Mouse (Mus musculus) CD4-positive, CD25-positive, alpha-beta regulatory T cell, adult 4 months (primary cell): ENCODE data around the gene Ncbp2. TPM values are rescaled to one million over a fixed set of nuclear protein-coding genes. Genes with fewer than 3 reads are reported as not detected.

Experiments used
- ATAC-seq: one replicate; pipeline ENCODE4 v1.8.0; 2017
- polyA plus RNA-seq, 2 experiments: library from polyadenylated mRNA; unstranded; fragments of 100-300 nt; shearing (Covaris generic); gene quantifications; one replicate each; pipeline ENCODE4 v1.2.1; 2017

Ncbp2 gene
- polyA plus RNA-seq = 10 to 100 TPM; 35.0 to 38.4 TPM

DNA sequence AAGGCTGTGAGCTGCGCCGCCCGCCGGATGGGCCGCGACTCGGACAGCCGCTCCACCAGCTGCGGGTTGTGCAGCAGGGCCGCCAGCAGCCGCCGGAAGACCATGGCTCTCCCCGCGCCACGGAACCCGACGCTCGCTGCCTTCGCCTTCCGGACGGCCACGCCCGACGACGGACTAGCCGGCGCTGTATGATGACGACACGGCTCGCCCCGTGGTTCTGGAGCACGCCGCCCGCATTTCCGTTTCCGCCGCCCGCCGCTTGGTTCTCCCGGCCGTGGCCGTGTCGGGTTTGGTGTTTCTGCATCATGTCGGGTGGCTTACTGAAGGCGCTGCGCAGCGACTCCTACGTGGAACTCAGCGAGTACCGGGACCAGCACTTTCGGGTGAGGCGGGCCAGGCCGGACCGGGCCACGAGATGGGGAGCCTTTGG, at the start of gene Ncbp2, which contains the start of gene 0610012G03Rik:
TSS of gene Ncbp2 (plus strand) at position 169 of the 430 bp plus-strand sequence.
TSS of gene 0610012G03Rik (minus strand) at position 150 of the 430 bp plus-strand sequence.
- ATAC-seq = peak; percentile 87

GRCm38 (mm10) chr16:31898546-31899326, 49.6 kb upstream of the Ncbp2 start:
- ATAC-seq = no peak

DNA sequence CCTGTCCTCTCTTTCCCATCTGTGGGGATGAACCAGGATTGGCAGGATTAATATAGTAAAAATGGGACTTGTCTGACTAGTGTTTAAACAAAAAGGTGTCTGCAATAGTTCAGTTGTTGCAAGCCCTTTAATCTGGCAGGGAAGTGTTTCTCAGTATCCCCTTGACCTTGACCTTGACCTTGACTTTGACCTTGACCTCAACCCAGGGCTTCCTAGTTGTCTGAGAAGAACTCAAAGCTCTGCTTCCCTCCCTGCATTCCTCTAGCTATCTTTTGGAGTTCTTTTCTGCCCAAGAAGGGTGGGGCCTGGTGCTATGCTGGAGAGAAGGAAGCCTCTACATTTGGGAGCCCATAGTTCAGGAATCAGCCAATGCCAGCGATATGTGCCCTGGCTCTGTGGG, 46.4 kb upstream of the Ncbp2 start:
- ATAC-seq = no peak

DNA sequence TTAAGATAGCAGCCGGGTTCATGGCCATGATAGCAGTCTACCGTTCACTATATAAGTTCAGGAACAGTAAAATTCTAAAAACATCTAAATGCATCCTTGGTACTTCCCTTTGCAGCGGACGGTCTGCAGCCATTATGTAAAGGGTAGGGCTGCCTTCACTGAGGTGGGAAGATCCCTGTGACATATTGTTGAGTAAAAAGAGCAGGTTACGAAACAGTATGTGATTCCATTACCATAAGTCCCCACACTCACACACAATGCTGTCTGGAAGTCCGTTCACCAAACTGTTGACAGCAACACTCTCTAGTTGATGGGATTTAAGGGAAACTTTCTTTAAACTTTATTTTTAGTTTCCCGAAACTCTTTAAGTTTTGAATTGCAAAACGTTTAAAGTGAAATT, 45.1 kb upstream of the Ncbp2 start:
- no peak for ATAC-seq

GRCm38 (mm10) chr16:31905331-31905730, 43.0 kb upstream of the Ncbp2 start:
- no peak for ATAC-seq

DNA sequence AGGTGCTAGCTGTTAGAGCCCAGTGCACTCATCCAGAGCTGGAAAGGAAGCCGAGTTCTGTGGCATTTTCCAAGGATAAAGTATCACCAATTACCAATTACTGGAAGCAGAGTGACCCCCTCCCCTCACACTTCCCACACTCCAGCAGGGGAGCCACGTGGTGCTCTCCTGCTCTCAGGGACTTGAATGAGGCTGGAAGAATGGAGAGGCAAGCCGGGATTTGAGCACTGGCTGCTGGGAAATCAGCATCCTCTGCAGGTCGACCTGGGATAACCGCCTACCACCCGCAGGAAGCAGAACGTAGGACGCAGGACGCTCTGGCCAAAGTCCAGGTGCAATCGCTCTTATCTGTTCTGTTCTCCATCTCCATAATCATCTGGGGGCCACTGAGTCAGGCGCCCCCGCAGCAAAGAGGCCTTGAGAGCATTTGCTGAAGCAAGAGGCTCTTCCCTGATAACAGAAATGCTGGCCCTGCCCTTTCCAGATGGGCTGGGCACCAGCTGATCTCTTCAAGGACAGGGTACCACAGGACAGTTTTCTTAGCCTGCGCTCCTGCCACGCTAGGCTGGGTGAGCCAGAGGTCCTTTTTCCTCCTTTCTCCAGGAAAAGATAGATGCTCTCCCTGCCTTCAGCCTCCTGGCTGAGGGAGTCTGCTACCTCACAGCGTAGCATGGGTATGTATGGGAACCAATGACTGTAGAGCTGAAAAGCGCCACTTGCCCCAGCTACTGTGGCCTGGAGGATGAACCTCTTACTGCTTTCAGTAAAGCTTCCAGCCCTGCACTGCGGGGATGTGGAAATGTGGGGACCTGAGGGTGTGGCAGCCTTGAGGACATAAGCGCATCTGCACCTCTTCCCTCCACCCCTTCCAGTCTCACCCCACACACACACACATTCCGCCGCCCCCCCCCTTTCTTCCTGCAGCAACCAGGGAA, 42.2 kb upstream of the Ncbp2 start:
- ATAC-seq = no peak

- ATAC-seq = no peak
These were observed 41.4 kb upstream of the Ncbp2 start for GRCm38 (mm10) chr16:31906896-31907295.

GRCm38 (mm10) chr16:31908959-31909358, 39.4 kb upstream of the Ncbp2 start:
- ATAC-seq = no peak

- ATAC-seq = no peak
These were observed 37.9 kb upstream of the Ncbp2 start for GRCm38 (mm10) chr16:31910281-31910847.

- ATAC-seq = no peak
These were observed 30.5 kb upstream of the Ncbp2 start for GRCm38 (mm10) chr16:31917776-31918175.

DNA sequence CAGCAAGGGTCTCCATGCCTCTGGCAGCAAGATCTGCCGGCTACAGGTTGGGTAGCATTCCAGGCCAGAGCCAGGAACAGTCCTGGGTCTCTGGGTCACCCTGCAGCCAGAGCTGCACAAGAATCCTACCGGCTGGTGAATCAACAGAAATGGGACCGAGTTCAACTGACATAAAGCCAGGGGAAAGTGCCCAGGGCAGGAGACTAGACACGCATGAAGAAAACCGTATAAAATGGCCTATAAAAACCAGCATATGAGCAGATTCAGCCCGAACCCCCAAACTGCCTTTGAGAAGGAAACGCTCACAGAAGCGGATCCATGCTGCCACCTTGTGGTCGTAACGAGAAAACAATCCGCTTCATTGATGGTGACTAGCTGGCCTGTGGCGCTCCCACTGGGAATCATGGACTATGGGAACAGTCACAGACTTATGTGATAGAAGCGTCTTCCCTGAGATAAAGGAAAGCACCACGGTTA, 30.0 kb upstream of the Ncbp2 start:
- no peak for ATAC-seq

- no peak for ATAC-seq
These were observed 23.9 kb upstream of the Ncbp2 start for GRCm38 (mm10) chr16:31924368-31924767.

- ATAC-seq = no peak
These were observed 22.2 kb upstream of the Ncbp2 start for GRCm38 (mm10) chr16:31926091-31926490.

DNA sequence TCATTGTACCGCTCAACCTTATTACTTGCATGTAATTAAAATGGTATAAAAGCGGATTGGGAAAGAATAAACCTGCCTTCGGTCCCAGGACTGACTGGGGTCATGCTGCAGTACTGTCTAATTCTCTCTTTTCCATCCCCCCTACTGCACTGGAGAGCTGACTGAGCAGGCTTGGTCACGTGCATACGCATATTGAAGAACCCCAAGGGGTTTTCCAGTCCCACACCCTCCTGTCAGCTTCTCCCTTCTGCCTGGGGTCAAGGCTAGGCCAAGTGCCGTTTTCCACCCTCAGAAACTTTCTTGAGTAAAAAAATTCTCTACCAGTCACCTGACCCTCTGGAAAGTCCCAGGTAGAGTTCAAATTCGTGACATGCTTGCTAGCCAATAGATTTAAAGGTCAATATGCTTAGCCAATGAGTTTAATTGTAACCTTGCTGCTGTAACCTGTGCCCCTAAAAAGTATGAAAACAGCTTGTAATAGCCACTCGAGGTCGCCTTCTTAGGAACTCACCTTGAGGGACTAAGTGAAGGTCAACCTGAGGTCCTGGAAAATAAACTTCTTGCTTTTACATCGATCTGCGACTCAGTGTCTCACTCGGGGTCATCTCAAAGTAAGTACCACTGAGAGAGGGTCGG, 21.6 kb upstream of the Ncbp2 start:
- ATAC-seq = peak; percentile 64

DNA sequence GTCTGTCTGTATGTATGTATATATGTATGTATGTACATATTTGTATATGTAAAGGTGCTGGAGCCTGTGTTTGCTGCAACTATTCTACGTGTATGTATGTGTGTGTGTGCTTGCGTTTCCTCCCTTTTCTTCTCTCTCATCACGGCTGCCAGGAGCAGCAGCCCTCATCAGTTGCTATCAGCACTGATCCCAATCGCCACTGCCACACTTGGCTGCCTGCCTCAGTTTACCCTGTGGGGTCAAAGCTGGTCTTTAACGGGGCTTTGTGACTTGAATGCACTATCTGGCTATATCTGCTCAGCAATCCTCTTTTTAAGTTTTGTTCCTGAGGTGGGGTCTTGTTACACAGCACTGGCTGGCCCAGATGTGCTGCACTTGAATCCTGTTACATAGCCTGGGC, 20.9 kb upstream of the Ncbp2 start:
- no peak for ATAC-seq

DNA sequence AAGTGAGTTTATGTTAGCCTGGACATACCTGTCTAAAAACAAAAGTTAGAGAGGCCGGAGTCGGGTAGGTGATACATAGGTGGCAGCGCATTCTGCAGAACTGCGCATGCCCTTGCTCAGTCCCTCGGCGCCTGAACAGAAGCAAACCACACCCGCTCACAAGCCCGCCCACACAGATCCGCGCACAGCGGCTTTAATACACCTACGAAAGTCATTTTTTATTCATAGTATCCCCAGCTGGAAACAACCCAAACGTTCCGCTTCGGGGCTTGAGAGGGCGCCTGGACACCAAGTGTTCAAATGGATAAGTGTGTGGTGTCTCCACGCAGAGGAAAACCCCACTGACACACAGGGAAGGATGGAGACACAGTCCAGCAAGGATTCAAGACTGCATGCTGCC, 17.0 kb upstream of the Ncbp2 start:
- peak; percentile 40 for ATAC-seq

GRCm38 (mm10) chr16:31932255-31932654, 16.1 kb upstream of the Ncbp2 start:
- no peak for ATAC-seq

DNA sequence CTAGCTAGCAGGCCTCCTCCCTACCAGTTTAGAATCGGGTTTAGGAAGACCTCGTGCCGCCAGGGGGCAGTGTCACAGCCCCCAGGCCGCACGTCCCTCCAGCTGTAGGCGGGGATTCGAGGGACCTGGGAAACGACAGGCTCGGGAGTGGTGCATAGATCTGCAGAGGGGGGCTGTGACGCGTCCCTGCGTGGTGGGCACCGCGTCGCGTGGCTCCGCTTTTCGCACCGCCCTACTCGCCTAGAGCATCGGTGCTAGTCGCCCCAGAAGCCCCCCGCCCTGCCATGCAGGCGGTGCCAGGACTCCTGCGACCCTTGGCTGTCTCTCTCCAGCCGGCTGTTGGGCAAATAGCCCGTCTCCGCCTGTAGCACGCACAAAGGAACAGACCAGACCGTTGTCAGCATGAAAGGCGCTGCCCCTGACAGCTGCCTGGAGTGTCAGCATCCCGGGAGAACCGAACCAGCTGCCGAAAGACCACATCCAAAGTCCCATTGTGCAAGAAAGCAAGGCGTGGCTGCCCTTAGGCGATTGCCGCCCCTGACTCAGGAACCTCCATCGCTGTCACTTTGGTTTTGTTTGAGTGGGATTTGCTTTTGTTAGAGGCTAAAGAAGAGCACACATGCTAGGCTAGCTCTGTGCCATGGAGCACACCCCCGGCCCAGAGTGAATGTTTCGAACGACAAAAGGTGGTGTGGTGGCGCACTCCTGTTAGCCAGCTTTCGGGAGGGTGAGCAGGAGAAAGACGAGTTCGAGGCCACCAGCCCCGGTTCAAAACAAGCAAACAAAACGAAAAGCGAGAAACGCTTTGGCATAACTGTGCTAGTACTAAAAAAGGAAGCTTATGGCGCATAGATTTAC, 15.2 kb upstream of the Ncbp2 start:
- ATAC-seq = peak; percentile 63

DNA sequence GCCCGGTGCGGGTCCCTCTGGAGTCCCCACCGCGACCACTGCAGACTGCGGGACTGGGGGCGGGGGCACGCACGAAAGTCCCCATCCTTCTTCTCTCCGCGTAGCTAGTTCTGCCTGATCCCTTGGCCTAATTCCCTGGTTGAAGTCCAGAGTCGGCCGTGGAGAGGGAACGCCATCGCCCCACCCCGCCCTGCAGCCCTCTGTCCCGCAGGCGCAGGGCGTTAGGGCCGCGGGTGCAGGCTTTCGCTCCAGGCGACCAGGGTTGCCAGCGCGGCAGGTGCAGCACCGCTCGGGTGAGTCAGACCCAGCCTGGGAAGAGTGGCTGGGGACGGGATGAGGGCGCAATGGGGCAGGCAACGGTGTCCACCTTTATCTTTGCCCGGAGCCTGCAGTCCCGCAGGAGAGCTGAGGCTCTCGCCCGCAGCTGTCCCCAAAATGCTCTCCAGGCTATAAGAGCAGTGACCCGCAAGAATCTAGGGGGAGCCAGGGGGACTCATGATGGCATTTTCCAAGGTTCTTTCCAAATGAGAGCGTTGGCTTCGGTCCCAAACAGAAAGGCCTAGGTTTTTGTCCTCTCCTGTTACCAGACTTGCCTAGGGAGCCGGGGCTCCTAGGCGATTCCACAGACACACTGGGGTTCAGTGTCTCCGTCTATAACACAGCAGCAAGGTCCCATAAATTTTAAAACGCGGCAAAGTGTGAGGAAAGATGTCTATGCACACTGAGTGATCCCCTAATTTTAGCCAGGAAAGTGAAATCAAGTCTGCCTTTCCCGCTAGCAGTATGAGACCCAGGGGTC, 14.4 kb upstream of the Ncbp2 start, which contains the start of gene Pigz:
TSS of gene Pigz (plus strand) at position 101 of the 799 bp plus-strand sequence.
- ATAC-seq = no peak

DNA sequence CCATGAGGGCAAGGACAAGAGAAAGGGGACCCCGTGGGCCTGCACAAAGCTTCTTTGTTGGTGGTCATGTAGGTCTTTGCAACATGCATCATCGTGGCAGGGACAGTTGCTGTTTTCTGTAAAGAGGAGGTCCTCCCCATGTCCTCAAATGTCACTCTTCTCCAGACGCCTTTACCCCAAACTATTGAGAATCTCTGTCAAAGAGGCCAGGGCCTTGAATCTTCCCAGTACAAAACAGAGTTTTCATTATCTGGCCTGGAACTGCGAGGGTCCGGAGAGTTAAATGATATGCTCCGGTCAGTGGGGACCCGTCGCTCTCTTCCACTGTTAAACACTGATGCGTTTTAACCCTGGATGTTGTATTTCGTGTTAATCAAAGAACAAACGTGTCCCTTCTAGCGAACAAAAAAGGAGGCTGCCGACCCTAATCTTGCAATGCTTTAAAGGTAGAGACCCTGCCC, 13.7 kb upstream of the Ncbp2 start:
- ATAC-seq = no peak
